Mouse (Mus musculus) left cerebral cortex, postnatal 36 days (tissue): ENCODE measurements around the gene Qrfp. TPM values are rescaled to one million over a fixed set of nuclear protein-coding genes. Genes with fewer than 3 reads are reported as not detected.

Experiments
- DNase-seq, 2 experiments: peaks; one replicate each; pipeline ENCODE4 v3.0.0; 2021 to 2022; ENCODE audit warnings: low spot score in 2 of 2, mixed read lengths in 1 of 2
- intact Hi-C: fragments of 180-260 bp; cut with DNase I; formaldehyde crosslinking; loops from one replicate; pipeline ENCODE4 v1.15.1; 2025
- total RNA-seq, 2 experiments: library from RNA; stranded (reverse); gene quantifications; 2 replicates each; pipeline ENCODE4 v1.2.3; 2021

The Qrfp gene
- total RNA-seq, 2 experiments from 2014 or later: not detected

- peak; percentile 76 to 77 for DNase-seq
- intact Hi-C loops: no loop called here
These were observed 12.4 kb upstream of the Qrfp start for GRCm38 (mm10) chr2:31822524-31823371.

- intact Hi-C loops: loop anchor here (2.0 to 5.0 kb wide), 2 partner anchors 67 to 99 kb away; no protein-coding TSS in a partner anchor
- DNase-seq: peak; percentile 49 to 54
These were observed 5.0 kb upstream of the Qrfp start for GRCm38 (mm10) chr2:31815367-31815766.

GRCm38 (mm10) chr2:31814699-31815098, 4.3 kb upstream of the Qrfp start:
- intact Hi-C loops: loop anchor here (2.0 to 5.0 kb wide), 2 partner anchors 68 to 100 kb away; no protein-coding TSS in a partner anchor
- peak; percentile 40 to 52 for DNase-seq

- intact Hi-C loops: loop anchor here (2.0 kb wide), 1 partner anchor 101 kb away; no protein-coding TSS in a partner anchor
- no peak for DNase-seq
These were observed 3.3 kb upstream of the Qrfp start for GRCm38 (mm10) chr2:31813641-31814040.

- intact Hi-C loops: no loop called here
These were observed 942 bp upstream of the Qrfp start for GRCm38 (mm10) chr2:31811086-31811958.

GRCm38 (mm10) chr2:31809358-31809740, 1.0 kb downstream of the Qrfp start:
- no peak for DNase-seq
- intact Hi-C loops: no loop called here

More at GRCm38 (mm10) chr2:31811086-31811958, 942 bp upstream of the Qrfp start:
- DNase-seq: no peak

- DNase-seq: no peak
- intact Hi-C loops: no loop called here
These were observed 1.7 kb downstream of the Qrfp start for GRCm38 (mm10) chr2:31808410-31809357.

- intact Hi-C loops: no loop called here
- DNase-seq: no peak
These were observed 3.6 kb downstream of the Qrfp start for GRCm38 (mm10) chr2:31806639-31807382.

- no peak for DNase-seq
- intact Hi-C loops: no loop called here
These were observed 6.9 kb downstream of the Qrfp start for GRCm38 (mm10) chr2:31803480-31803879.

GRCm38 (mm10) chr2:31802811-31803210, 7.6 kb downstream of the Qrfp start:
- DNase-seq: no peak
- intact Hi-C loops: no loop called here

GRCm38 (mm10) chr2:31801416-31801815, 9.0 kb downstream of the Qrfp start:
- intact Hi-C loops: no loop called here
- no peak for DNase-seq

- no peak for DNase-seq
- intact Hi-C loops: no loop called here
These were observed 13.4 kb downstream of the Qrfp start for GRCm38 (mm10) chr2:31796943-31797342.

- DNase-seq: no peak
These were observed 17.8 kb downstream of the Qrfp start for GRCm38 (mm10) chr2:31792611-31793010.

GRCm38 (mm10) chr2:31791260-31791659, 19.1 kb downstream of the Qrfp start:
- intact Hi-C loops: no loop called here
- DNase-seq: no peak

More at GRCm38 (mm10) chr2:31792611-31793010, 17.8 kb downstream of the Qrfp start:
- intact Hi-C loops: no loop called here

- DNase-seq: no peak
- intact Hi-C loops: no loop called here
These were observed 19.6 kb downstream of the Qrfp start for GRCm38 (mm10) chr2:31790728-31791251.

- intact Hi-C loops: loop anchor here (10.0 kb wide), 1 partner anchor 304 kb away; no protein-coding TSS in a partner anchor
- no peak for DNase-seq
These were observed 21.2 kb downstream of the Qrfp start for GRCm38 (mm10) chr2:31789215-31789614.

GRCm38 (mm10) chr2:31788227-31788626, 22.2 kb downstream of the Qrfp start:
- intact Hi-C loops: loop anchor here (10.0 kb wide), 1 partner anchor 303 kb away; no protein-coding TSS in a partner anchor
- no peak for DNase-seq

- DNase-seq: peak; percentile 70 to 74
- intact Hi-C loops: loop anchor here (1.0 to 10.0 kb wide), 3 partner anchors 98 to 302 kb away; no protein-coding TSS in a partner anchor
These were observed 23.4 kb downstream of the Qrfp start for GRCm38 (mm10) chr2:31787029-31787428.
